Mouse (Mus musculus) heart, adult 2 months (tissue): ENCODE results near the gene Tmem151b.

Source experiments
- CTCF ChIP-seq: fragments of 200-600 bp; IDR thresholded peaks from 2 replicates; pipeline ENCODE4 v1.8.1; 2022; ENCODE audit warnings: antibody characterized with exemption, mild to moderate bottlenecking, moderate library complexity
- POLR2A ChIP-seq: fragments of 200-500 bp; IDR thresholded peaks from 2 replicates; pipeline ENCODE4 v1.6.1; 2011; ENCODE audit warnings: mild to moderate bottlenecking, low read depth, low read length, control low read depth; ENCODE audit not compliant: insufficient read depth

- TF ChIP-seq CTCF, result no peak
- TF ChIP-seq POLR2A, result no peak
Observed at GRCm38 (mm10) chr17:45557998-45558862, 8.8 kb upstream of the Tmem151b start.
